Mouse (Mus musculus) skeletal muscle tissue, adult 2 months (tissue): ENCODE measurements around the gene Slc30a6.

Experiments
- DNase-seq: peaks from one replicate; pipeline ENCODE4 v3.0.0-alpha.2; 2012; ENCODE audit warnings: low read depth, low spot score

The Slc30a6 gene

DNA sequence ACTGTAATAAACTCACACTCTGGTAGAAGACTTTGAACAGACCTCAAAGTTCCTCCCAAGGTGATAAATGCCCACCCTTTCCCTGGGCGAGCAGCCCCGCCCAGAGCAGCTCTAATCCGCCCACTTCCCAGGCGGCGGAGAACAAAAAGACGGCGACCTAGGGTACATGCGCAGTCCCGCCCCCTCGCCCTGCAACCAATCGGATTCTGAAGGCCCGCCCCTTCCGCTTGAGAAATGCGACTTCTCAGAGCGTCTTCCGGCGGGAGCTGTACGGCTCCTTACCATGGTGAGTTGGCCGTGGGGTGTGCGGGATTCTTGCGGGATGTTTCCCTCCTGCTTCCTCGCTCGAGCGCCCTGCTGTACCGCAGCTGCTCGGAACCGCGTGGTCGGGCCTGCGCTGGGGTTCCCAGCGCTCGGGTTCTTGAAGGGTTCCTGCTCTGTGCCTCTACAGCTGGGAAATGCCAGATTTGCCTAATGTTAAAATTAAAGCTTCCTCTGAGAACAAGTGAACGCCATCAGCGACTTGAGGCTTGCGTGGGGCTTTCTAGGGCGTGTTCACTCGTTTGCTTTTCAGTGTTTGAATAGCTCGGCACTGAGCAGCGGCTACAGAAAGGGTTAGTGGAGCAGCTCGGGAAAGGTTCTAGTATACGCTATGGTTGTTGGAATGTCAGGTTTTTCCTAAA is at the start of gene Slc30a6:
Slc30a6 (plus strand) TSS at position 226 of the 683 bp plus-strand sequence.
- DNase-seq: peak; percentile 93

DNA sequence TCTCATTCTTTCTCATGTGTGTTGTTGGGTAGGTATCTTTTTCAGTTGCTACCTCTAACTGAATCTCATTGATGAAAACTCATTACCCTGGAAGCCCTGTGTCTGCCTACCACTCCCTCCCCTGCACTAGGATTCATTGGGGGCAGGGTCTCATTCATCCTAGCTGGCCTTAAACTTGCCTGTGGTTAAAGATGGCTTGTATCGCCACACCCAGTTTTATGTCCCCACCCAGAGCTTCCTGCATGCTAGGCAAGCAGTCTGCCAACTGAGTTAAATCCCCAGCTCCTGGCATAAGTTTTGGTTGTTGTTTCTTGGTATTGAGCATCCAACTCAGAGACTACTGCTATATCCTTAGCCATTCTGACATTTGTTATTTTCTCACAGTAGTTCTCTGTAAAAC is 31.8 kb upstream of the Slc30a6 start:
- no peak for DNase-seq

DNA sequence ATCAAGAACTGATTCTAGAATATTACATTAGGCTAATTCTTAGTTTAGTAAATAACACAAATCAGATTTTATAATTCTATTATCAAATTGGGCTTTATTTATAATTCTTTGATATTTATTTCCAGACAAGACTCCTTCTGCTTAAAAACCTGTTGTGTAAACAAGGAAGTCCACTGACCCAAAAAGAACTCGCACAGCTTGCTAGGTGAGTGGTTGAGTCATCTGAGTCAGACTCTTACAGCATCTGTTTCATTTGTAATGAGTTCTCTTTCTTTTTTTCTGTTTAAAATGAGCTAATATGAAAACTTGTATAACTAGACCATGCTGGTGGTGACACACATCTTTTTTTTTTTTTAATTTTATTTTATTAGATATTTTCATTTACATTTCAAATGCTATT is 18.5 kb upstream of the Slc30a6 start:
- DNase-seq: no peak

DNA sequence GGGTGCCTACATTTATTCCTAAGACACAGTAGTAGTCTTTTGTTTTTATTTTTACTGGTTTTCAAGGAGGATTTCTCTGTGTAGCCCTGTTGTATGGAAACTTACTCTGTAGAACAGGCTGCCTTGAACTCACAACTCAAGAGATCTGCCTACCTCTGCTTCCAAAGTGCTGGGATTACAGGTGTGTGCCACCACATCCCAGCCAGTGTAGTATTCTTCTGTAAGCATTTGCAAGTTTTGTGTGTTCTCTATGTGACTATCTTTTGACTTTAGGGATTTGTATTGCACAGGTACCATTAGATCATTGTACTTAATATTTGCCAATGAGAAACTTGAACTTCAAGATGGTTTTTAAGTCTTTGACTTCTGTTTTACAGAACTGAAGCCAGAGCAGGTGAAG is 8.8 kb upstream of the Slc30a6 start:
- no peak for DNase-seq

DNA sequence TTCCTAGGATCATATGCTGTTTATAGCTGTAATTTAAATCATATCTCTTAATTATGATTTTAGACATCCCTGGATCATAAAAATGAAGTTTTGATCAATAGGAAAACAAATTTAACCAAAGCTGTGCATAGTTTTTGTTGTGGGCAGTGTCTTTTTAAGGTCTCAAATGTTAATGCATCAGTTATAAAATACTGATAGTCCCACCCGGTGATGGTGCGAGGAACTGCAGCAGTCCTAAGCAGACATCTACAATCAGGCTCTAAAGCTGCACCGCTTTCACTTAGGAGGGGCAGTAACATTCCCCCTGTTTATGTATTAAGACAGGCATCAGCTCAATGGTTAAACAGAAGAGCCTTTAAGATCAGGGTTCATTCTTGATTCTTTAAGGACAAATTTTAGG is 5.6 kb upstream of the Slc30a6 start:
- DNase-seq: no peak

DNA sequence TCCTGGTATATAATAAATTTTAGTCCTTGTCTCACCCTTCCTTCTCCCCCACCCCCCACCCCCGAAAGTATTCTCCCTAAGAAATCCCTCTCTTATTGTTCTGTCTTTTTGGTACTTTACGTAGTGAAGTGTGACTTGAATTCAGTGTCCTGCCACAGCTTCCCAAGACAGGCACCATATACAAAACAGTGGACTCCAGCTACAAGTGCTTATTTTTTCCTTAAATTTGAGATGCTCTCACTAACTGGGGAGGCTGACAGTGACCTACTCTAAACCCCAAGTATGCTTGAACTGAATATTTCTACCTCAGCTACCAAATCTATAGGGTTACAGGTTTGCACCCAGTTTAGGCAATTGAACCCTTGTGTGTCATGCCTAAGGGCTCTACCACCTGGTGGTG is 1.0 kb upstream of the Slc30a6 start:
- DNase-seq: no peak

DNA sequence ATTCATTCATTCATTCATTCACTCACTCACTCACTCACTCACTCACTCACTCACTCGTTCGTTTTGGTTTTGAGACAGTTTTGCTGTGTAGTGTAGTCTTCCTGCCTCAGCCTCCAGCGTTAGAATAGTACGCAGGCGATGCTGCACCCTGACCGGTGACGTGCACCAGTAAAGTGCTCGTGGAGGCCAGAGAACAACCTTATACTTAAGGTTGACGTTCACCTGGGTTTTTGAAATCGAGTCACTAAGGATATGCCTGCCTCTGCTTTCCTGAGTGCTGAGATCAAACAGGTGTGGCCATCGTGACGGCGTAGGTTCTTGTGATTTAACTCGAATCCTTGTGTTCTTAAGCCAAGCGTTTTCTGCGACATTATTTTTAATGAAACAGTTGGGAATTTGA is 553 bp upstream of the Slc30a6 start:
- no peak for DNase-seq

DNA sequence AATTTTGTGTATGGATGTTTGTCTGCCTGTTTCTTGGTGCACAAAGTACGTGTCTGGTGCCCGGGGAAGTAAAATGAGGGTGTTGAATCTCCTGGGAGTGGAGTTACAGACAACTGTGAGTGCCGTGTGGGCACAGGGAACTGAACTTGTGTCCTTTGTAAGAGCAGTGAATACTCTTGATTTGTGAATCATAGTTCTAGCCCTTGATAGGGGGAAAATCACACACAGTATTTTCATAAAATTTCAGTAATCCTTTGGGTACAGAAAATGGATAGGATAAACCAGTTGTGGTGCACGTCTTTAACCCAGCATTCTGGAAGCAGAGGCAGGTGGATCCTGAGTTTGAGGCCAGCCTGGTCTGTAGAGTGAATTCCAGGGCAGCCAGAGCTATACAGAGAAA is 1.4 kb downstream of the Slc30a6 start:
- DNase-seq: no peak

DNA sequence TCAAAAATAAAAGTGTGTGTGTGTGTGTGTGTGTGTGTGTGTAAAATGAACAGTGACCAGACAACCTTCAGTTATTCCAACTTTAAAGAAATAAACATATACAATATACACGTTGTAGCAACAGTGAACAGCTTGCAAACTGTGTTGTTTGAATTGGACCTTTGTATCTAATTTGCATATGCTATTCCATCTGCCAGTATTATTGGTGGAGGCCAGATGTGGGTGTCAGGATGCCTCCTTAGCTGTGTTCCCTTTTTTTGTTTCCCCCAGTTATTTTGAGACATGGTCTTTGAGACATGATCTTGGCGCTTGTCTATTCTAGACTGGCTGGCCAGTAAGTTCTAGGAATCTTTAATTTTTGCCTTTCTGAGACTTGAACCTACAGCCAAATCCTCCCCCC is 1.8 kb downstream of the Slc30a6 start:
- DNase-seq: no peak

DNA sequence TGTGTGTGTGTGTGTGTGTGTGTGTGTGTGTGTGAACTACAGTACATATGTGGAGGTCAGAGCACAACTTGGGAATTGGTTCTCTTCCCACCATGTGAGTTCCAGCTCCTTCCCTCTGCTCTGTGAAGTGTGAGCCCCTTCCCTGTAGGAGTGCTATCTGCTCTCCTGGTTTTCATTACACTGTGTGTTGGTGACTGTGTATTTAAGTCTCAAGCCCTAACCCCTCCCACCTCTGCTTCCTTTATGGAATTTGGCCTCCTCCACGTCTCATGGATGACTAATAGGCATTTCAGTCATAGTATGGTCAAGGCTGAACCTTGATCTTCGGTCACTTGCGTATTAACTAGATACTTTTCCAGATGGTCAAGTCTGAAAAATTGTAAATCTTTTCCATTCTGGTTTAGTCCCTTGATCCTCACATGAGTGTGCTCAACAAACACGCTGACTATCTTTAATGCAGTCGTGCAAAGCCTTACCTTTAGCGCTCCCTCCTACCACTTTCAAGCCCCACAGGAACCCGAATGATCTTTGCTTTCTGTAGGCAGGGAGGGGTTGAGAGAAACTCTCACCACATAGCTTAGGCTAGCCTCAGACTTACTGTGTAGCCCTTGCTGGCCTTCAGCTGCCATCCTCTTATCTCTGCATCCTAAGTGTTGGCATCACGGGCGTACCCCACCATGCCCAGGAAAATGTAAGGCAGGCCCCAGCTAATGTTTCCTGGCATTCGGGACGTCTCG is 7.2 kb downstream of the Slc30a6 start:
- DNase-seq: no peak

DNA sequence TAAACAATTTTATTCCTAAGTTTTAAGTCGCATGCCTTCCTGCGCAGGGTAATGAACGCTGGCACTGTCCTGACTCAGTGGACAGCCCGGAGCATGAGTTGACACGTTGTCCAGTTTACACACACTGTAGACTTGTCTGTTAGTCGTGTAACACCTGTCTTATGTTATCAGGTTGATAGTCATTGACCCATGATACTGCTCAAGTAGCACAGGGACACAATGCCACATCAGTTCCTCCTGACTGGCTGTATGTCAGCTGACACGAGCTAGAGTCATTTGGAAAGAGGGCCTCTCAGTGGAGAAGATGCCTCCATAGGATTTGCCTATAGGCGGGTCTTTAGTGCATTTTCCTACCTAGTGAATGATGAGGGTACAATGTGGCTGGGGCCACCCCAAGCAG is 11.1 kb downstream of the Slc30a6 start:
- no peak for DNase-seq

DNA sequence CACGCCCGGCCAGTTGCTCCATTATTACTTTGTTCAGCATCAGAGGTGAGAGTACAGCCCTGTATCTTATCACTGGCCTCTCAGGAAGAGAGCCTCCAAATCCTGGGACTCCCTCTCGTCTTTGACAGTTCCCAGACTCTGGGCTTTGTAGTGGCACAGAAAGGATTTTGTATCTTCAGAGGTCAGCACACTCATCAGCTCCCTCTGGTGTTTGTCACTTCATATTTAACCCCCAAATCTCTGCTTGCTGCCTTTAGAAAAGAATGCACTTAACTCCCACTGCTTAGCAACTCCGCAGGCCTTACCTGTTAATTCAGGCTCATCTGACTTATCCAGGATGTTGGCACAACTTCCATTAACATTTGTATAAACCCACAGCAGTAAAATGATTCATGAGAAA is 14.3 kb downstream of the Slc30a6 start:
- no peak for DNase-seq

DNA sequence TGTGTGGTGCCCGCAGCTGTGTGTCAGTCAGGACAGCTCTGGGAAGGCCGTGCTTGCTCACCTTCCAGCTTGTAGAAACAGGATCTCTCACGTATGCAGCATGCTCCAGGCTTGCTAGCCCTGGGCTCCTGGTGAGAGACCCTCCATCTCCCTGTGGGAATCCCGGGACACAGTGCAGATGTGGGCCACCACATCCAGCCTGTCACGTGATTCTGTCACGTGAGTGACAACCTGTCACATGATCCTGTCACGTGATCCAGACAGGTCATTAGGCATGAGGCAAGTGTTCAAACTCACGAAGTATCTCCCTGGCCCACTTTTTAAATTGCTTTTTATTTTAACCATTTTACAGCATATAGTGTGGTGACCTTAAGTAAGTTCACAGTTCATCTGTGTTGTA is 17.9 kb downstream of the Slc30a6 start:
- DNase-seq: no peak

DNA sequence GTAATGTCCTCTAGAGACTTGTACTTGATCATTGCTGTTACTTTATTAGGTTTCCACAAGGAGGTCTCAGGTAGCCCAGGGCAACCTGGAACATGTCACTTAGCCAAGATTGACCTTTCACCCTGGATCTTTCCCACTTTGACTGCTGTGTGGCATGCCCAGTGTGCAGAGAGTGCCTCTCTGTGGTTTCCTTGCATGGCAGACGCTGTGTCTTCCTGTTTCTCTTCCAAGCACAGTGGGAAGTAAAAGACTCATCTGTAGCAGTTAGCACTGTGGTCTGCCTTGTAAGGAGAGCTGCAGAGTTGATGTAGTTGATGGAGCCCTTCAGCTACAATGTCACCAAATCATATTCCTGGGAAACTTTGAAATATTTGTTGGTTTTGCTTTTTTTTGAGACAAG is 19.3 kb downstream of the Slc30a6 start:
- DNase-seq: no peak

DNA sequence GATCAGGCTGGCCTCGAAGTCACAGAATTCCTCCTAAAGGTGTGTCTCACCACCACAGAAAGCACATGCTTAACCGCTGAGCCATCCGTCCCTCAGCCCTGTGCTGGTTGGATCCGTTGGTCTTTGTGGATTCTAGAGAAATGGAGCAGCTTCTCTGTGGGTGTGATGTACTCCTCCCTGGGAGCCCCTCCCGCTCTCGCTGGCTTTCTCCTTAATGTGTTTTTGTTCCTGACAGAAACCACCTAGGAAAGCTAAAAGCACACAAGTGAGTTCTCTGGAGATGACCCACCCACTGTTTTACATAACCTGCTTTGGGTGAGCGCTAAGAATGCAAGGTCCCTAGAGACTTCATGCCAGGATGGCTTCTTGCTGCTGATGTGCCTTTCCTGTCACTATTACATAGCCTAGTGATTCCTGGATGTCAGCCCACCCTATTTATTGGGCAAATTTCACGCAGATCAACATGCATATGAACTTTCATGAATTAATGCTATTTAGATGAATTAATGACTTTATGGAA is 21.5 kb downstream of the Slc30a6 start:
- DNase-seq: no peak

DNA sequence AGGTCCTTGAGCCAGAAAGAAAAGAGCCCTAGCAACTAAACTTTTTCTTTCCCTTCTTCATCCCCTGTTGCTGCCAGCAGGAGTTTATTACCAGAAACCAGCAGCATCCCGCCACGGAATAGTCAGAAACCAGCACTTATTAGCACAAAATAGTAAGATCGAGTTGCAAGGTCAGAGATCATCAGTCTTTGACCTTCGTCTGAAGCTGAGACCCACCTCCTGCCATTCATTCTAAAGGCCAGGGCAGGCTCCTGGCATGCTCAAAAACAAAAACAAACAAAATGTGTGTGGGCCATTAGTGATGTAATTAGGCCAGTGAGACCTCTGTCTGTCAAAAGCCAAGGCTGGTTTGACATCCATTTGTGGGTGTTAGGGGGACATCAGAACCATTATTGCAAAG is 22.8 kb downstream of the Slc30a6 start:
- DNase-seq: no peak

DNA sequence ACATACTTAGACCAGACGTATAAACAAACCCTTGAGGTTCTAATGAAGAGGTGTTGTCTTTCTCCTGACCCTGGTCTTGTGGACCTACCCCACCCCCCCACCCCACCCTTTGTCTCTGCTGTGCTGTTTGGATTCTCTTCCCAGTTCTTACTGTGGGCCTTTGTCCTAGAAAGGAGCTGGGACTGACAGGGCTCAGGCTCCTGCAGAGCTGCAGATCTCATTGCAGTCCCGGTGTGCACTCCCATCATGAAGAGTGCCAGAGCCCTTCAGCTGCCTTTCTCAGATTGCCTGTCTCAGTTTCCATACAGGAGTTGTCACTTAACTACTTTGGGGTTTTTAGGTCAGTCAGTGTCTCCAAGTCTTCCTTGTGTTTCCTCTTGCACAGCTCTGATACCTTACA is 25.2 kb downstream of the Slc30a6 start:
- peak; percentile 37 for DNase-seq

DNA sequence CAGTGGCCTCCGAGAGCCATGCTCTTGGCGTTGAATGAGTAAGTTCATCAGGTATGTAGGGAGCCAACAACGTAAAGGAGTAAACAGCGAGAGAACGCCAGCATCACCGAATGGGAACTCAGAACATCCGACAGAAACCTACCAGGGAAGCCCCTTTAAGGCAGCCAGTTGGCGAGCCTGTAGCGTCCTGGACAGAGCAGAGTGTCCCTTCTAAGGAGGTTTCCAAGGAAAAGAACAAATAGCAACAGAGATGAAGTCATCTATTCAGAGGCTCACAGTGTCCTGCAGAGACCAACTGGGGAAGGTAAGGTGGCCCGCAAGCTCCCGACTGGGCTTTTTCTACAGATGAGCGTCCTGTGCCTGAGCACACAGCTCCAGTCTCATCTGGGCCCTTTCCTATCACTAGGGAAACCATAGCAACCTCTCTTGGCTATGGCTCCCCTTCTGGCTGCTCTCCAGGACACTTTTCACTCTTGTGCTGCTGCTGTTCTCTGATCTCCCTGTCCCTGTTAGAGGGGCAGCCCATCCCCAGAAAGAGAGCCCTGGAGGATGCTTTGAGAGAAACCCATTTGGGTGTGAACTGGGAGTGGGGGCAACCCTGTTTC is 29.1 kb downstream of the Slc30a6 start:
- peak; percentile 16 for DNase-seq

DNA sequence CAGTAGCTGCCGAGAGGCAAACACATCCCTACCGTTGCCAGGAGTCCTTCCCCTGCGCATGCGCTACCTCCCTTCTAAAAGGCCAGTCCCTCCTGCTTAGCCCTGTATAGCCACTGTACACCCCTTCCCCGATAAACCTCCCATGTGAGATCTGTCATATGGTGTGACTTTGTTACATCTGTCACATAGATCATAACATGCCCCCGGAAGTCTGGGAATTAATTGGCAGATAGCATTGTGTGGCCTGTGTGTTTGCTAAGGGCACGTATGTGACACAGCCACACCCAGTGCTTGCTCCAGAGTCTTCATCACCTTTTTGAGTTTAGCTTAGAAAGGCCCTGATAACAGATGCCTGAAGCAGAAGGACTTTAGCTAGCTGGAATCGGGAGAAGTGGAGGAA is 34.7 kb downstream of the Slc30a6 start:
- DNase-seq: no peak

DNA sequence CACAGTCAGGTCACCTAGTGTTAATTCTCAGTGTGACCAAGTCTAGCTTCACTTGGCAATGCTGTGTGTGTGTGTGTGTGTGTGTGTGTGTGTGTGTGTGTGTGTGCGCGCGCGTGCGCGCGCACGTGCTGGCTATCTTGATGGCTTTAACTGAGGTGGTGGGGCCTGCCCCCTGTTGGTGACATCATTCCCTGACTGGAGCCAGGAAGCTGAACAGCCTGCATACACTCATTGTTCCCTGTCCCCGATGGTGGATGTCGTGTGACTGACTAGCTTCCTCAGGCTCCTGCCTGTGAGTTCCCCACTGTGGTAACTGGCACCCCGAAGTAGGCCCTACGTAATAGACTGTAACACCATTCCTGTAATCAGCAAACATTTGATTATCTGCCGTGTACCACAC is 36.1 kb downstream of the Slc30a6 start:
- no peak for DNase-seq

DNA sequence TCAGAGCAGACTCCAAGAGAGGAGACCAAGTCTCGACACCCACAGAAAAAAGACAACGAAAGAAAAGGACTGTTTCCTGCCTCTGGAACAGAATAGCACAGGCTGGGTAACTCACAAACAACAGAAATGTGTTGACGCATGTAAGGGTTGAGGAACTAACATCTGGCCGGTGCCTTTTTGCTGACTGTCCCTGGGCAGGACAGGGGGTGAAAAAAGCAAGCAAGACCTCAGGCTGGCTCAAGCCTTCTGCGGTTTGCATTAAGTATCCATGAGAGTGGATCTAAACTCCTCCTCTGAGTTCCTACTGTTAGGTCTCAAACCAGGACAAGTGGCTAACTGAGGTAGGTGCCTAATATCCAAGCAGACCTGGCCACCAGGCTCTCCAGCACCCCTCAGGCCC is 37.2 kb downstream of the Slc30a6 start:
- no peak for DNase-seq

DNA sequence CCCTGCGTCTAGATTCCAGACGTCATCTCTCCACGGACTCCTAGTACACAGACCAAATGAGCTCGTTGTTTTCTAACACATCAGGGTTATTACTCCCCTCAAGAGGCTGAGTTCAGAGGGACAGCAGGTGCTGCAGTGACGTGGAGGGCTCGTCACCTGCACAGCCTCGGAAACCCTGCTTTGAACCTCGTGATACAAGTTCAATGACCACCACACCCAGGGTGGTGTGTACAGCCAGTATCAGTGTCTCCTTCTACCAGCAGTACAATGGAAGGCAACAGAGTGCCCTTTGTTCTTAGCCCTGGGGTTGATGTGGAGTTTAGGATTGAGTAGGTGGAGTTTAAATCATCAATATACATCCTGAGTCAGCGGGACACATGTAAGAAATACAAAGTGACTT is 42.4 kb downstream of the Slc30a6 start:
- DNase-seq: no peak

DNA sequence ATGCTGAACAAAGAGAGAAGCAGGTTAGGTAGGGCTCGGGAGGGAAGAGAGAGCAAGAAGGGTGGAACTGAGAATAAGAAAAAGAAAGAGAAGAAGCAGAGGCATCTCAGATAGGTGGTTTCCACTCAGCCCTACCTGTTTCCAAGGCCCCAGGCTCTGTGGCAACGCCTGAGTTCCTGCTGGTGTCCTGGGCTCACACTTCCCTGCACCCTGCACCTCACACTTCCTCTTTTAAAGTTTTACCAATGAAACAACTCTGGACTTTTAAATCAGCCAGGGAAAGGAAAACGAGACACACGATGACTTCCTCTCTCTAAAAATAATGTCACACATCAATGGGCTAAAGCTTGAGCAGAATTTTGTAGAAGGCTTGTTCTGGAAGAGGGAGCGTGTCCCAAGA is 45.1 kb downstream of the Slc30a6 start:
- no peak for DNase-seq
